In the genomic region with DNA sequence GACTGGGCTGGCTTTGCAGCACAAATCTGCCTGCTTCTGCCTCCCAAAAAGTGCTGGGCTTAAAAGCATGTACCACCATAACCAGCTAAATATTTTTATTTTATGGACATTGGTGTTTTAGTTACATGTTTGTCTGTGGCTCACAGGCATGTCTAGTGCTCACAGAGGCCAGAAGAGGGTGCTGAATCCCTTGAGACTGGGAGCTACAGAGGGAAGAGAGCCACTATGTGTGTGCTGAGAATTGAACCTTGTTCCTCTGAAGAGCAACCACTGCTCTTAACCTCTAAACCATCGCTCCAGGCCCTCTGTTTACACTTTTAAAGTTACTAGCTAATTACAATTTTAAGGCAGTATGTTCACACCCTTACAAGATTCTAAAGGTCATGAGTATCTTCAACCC, we compare ENCODE assay signal across 17 mouse cellular contexts. TPM values are rescaled to one million over a fixed set of nuclear protein-coding genes. Genes with fewer than 3 reads are reported as not detected.
A peak's percentile ranks its signal among the peaks of the same experiment; 100 is the strongest.
DNase-seq lines count a peak whose midpoint lies in the region; ATAC-seq and TF ChIP-seq lines count a peak whose summit lies in the region.
"Had no signal": no experiment of that assay in that cellular context is flagged by ENCODE, and none has a peak within 500 bp of the region (broad histone marks: within the 10 kb centered on the region; RNA-seq: fewer than 3 reads in every experiment).

No protein-coding gene starts in this region.

- H3K4me3 ChIP-seq in forebrain, postnatal 0 days (ENCODE audit: low read depth, low read length): no peak overlapping the region
- no peak overlapping the region for H3K4me3 ChIP-seq in forebrain, embryonic 11.5 days (ENCODE audit: low read depth, low read length)
- H3K4me3 ChIP-seq in liver, adult 2 months (ENCODE audit: insufficient read depth, low read depth, low read length): no peak overlapping the region
- no peak overlapping the region for H3K4me3 ChIP-seq in hindbrain, embryonic 14.5 days (replicated peaks; ENCODE audit: low read length)
- H3K4me3 ChIP-seq: embryonic facial prominence, embryonic 15.5 days; forebrain, embryonic 10.5 days; hindbrain, embryonic 13.5 days; liver, embryonic 13.5 days had no signal

- no peak overlapping the region for H3K4me2 ChIP-seq in forebrain, postnatal 0 days (ENCODE audit: low read depth)
- no peak overlapping the region for H3K4me2 ChIP-seq in forebrain, embryonic 11.5 days (ENCODE audit: low read depth, low read length, severe bottlenecking)
- no peak overlapping the region for H3K4me2 ChIP-seq in hindbrain, embryonic 14.5 days (replicated peaks)
- H3K4me2 ChIP-seq: embryonic facial prominence, embryonic 15.5 days; hindbrain, embryonic 13.5 days had no signal

- H3K9ac ChIP-seq in forebrain, postnatal 0 days: no peak overlapping the region
- no peak overlapping the region for H3K9ac ChIP-seq in forebrain, embryonic 11.5 days (ENCODE audit: low read length)
- no peak overlapping the region for H3K9ac ChIP-seq in liver, adult 2 months (ENCODE audit: low read depth, low read length)
- H3K9ac ChIP-seq in hindbrain, embryonic 14.5 days: no peak overlapping the region
- H3K9ac ChIP-seq: embryonic facial prominence, embryonic 15.5 days; hindbrain, embryonic 13.5 days; liver, embryonic 13.5 days had no signal

- no peak for ATAC-seq in forebrain, postnatal 0 days
- ATAC-seq in forebrain, embryonic 11.5 days (replicated peaks; ENCODE audit: low FRiP score): no peak
- ATAC-seq in hindbrain, embryonic 14.5 days (ENCODE audit: low FRiP score): no peak
- ATAC-seq: activated CD4-positive, CD25-positive, alpha-beta regulatory T cell, adult 4 months had no signal

- H3K4me1 ChIP-seq in forebrain, postnatal 0 days (ENCODE audit: insufficient read depth): no peaks in the 10 kb centered on the region
- no peaks in the 10 kb centered on the region for H3K4me1 ChIP-seq in forebrain, embryonic 11.5 days (replicated peaks; ENCODE audit: control insufficient read depth, insufficient read depth, low read length)
- peaks cover 17% of the 10 kb centered on the region for H3K4me1 ChIP-seq in liver, adult 2 months (ENCODE audit: control insufficient read depth, insufficient read depth, low read length)
- no peaks in the 10 kb centered on the region for H3K4me1 ChIP-seq in hindbrain, embryonic 14.5 days (replicated peaks; ENCODE audit: control insufficient read depth, insufficient read depth, low read length)
- H3K4me1 ChIP-seq: embryonic facial prominence, embryonic 15.5 days had no signal

- TF ChIP-seq POLR2A in liver, adult 2 months (IDR thresholded peaks at IDR 0.05; ENCODE audit: extremely low read depth, insufficient read depth, low read length): no peak

- 82% methylated on average over 1 of the region's 1 CpGs for WGBS in forebrain, postnatal 0 days
- 88% methylated on average over 1 of the region's 1 CpGs for WGBS in forebrain, embryonic 11.5 days
- 31% methylated on average over 1 of the region's 1 CpGs for WGBS in liver, adult 2 months
- WGBS in hindbrain, embryonic 14.5 days: 86% methylated on average over 1 of the region's 1 CpGs

- no peaks in the 10 kb centered on the region for H3K9me3 ChIP-seq in forebrain, postnatal 0 days (ENCODE audit: low read length)
- no peaks in the 10 kb centered on the region for H3K9me3 ChIP-seq in forebrain, embryonic 11.5 days (ENCODE audit: control insufficient read depth, low read length)
- no peaks in the 10 kb centered on the region for H3K9me3 ChIP-seq in hindbrain, embryonic 14.5 days (ENCODE audit: control insufficient read depth, low read length)
- H3K9me3 ChIP-seq: embryonic facial prominence, embryonic 15.5 days; forebrain, embryonic 10.5 days; hindbrain, embryonic 13.5 days; liver, embryonic 13.5 days had no signal

- H3K27me3 ChIP-seq in forebrain, postnatal 0 days (ENCODE audit: insufficient read depth, low read length): no peaks in the 10 kb centered on the region
- H3K27me3 ChIP-seq in forebrain, embryonic 11.5 days (ENCODE audit: control insufficient read depth, insufficient read depth, low read length): peaks cover 6% of the 10 kb centered on the region; the same call in 1 of the 2 replicates
- H3K27me3 ChIP-seq in liver, adult 2 months (ENCODE audit: control insufficient read depth, insufficient read depth, low read length): no peaks in the 10 kb centered on the region
- H3K27me3 ChIP-seq in hindbrain, embryonic 14.5 days (ENCODE audit: control insufficient read depth, insufficient read depth, low read length): peaks cover 9% of the 10 kb centered on the region; the same call in 1 of the 2 replicates

- H3K36me3 ChIP-seq in forebrain, postnatal 0 days (ENCODE audit: insufficient read depth): no peaks in the 10 kb centered on the region
- H3K36me3 ChIP-seq in forebrain, embryonic 11.5 days (ENCODE audit: control insufficient read depth, insufficient read depth, low read length): no peaks in the 10 kb centered on the region
- no peaks in the 10 kb centered on the region for H3K36me3 ChIP-seq in liver, adult 2 months (ENCODE audit: control insufficient read depth, insufficient read depth, low read length)
- H3K36me3 ChIP-seq in hindbrain, embryonic 14.5 days (replicated peaks; ENCODE audit: control insufficient read depth, insufficient read depth): no peaks in the 10 kb centered on the region
- H3K36me3 ChIP-seq: embryonic facial prominence, embryonic 15.5 days; forebrain, embryonic 10.5 days; hindbrain, embryonic 13.5 days; liver, embryonic 13.5 days had no signal

- no peak overlapping the region for H3K27ac ChIP-seq in forebrain, postnatal 0 days (ENCODE audit: low read depth, low read length)
- H3K27ac ChIP-seq in forebrain, embryonic 11.5 days (ENCODE audit: low read depth, low read length): no peak overlapping the region
- no peak overlapping the region for H3K27ac ChIP-seq in liver, adult 2 months (replicated peaks; ENCODE audit: insufficient read depth, low read depth, low read length)
- no peak overlapping the region for H3K27ac ChIP-seq in hindbrain, embryonic 14.5 days
- H3K27ac ChIP-seq: embryonic facial prominence, embryonic 15.5 days; forebrain, embryonic 10.5 days; hindbrain, embryonic 13.5 days; liver, embryonic 13.5 days had no signal

- peaks cover 11% of the 10 kb centered on the region; the same call in 1 of the 2 replicates for H3K79me2 ChIP-seq in liver, adult 2 months (ENCODE audit: control insufficient read depth, insufficient read depth, low read length)

- 0 out of 2 replicates have a peak, but pooled peaks have one; percentile 6 for TF ChIP-seq CTCF in forebrain, postnatal 0 days (IDR thresholded peaks at IDR 0.05; ENCODE audit: low read depth)
- peak; percentile 40 for TF ChIP-seq CTCF in liver, adult 2 months (IDR thresholded peaks at IDR 0.05; ENCODE audit: low read depth, low read length)

- DNase-seq in forebrain, postnatal 0 days: no peak
- no peak for DNase-seq in forebrain, embryonic 11.5 days (ENCODE audit: low spot score)
- peak; percentile 56 for DNase-seq in liver, adult 2 months (ENCODE audit: extremely low read depth, low read depth, low spot score)
- DNase-seq in liver: no peak
- DNase-seq in ES-CJ7 (ENCODE audit: low read depth, low spot score): peak; percentile 19
- peak; percentile 36 for DNase-seq in induced T-regulatory cell, adult 2 months (ENCODE audit: low read depth)
- DNase-seq in hindbrain, embryonic 14.5 days (ENCODE audit: low spot score): no peak
- DNase-seq in retina, postnatal 1 day: no peak
- DNase-seq: gastrocnemius, postnatal 14 days; kidney, adult 11 months; kidney, postnatal 36 days; liver, embryonic 13.5 days; thymus, postnatal 14 days had no signal

RNA-seq across cellular contexts. Expression of gene Acsl4, which starts 2.7 kb away (rescaled TPM):
- 33.4 and 34.5 TPM in 2 replicates for total RNA-seq in forebrain, postnatal 0 days (2014; rRNA removed)
- 14.4 and 21.9 TPM in 2 replicates for polyA plus RNA-seq in forebrain, postnatal 0 days (2015; fragmentation: Nextera tagmentation; extraction: Ambion mirVana)
- 19.5 and 20.9 TPM in 2 replicates for polyA plus RNA-seq in forebrain, embryonic 11.5 days (2014; fragmentation: Nextera tagmentation; extraction: Ambion mirVana)
- total RNA-seq in liver, adult 2 months (2014; rRNA removed): 37.9 and 38.3 TPM in 2 replicates
- polyA plus RNA-seq in liver, adult 2 months (2012; rRNA removed): 4.2 and 6.0 TPM in 2 replicates
- 31.4 and 39.8 TPM in 2 replicates for polyA plus RNA-seq in hindbrain, embryonic 14.5 days (2014; fragmentation: Nextera tagmentation; extraction: Ambion mirVana)

Comparison
In these comparisons a context has a peak if more than half of its experiments do, and no peak if none do; other contexts are left out.
1. DNase-seq: peak in liver, adult 2 months (single experiment), ES-CJ7 (single experiment) and induced T-regulatory cell, adult 2 months (single experiment); none in forebrain, postnatal 0 days (single experiment), forebrain, embryonic 11.5 days (single experiment), liver (single experiment), hindbrain, embryonic 14.5 days (single experiment) and retina, postnatal 1 day (single experiment).